Mouse (Mus musculus) hindbrain, postnatal 0 days (tissue): ENCODE measurements around the gene Nkpd1. TPM values are rescaled to one million over a fixed set of nuclear protein-coding genes. Genes with fewer than 3 reads are reported as not detected.

Experiments used
- ATAC-seq: fragments of 200-750 bp; cut with Nextera tagmentation; 2 replicates; pipeline ENCODE4 v1.8.0; 2017; ENCODE audit warnings: mild to moderate bottlenecking, moderate TSS enrichment, moderate library complexity
- DNase-seq: peaks from one replicate; pipeline ENCODE4 v3.0.0-alpha.2; 2015; ENCODE audit warnings: low spot score
- H3K27ac ChIP-seq: fragments of 300-500 bp; sonication (generic); 2 replicates; pipeline ENCODE4 v1.5.1; 2014; ENCODE audit warnings: mild to moderate bottlenecking
- H3K27me3 ChIP-seq: fragments of 300-500 bp; sonication (generic); 2 replicates; pipeline ENCODE4 v1.6.1; 2014; ENCODE audit warnings: low read length, mixed read lengths; ENCODE audit not compliant: insufficient read depth
- H3K36me3 ChIP-seq: fragments of 300-500 bp; sonication (generic); 2 replicates; pipeline ENCODE4 v1.6.1; 2014; ENCODE audit warnings: low read length, mixed read lengths; ENCODE audit not compliant: insufficient read depth
- H3K4me1 ChIP-seq: fragments of 300-500 bp; sonication (generic); 2 replicates; pipeline ENCODE4 v1.6.1; 2014; ENCODE audit warnings: antibody characterized with exemption, low read length, mixed read lengths; ENCODE audit not compliant: insufficient read depth
- H3K4me2 ChIP-seq: fragments of 300-500 bp; sonication (generic); 2 replicates; pipeline ENCODE4 v1.6.1; 2014; ENCODE audit warnings: low read depth, mild to moderate bottlenecking, low read length, moderate library complexity, mixed read lengths
- H3K4me3 ChIP-seq: fragments of 300-500 bp; sonication (generic); 2 replicates; pipeline ENCODE4 v1.5.1; 2014; ENCODE audit warnings: low read length
- H3K9ac ChIP-seq: fragments of 300-500 bp; sonication (generic); replicated peaks from 2 replicates; pipeline ENCODE4 v1.6.1; 2014; ENCODE audit warnings: mild to moderate bottlenecking, low read length, moderate library complexity, mixed read lengths
- H3K9me3 ChIP-seq: fragments of 300-500 bp; sonication (generic); 2 replicates; pipeline ENCODE4 v1.6.1; 2016; ENCODE audit warnings: low read length, mixed read lengths
- CTCF ChIP-seq: IDR thresholded peaks from 2 replicates; pipeline ENCODE4 v1.5.1; 2016; ENCODE audit warnings: antibody characterized with exemption, control low read depth, low read depth
- WGBS: fragments of 180-500 bp; shearing (Covaris S2); extraction: QIAGEN DNeasy Blood & Tissue Kit; methylation state at CpG from one replicate; pipeline ENCODE4 v1.1.7; 2014; 5-methylcytosine and 5-hydroxymethylcytosine counted together
- polyA plus RNA-seq: library from polyadenylated mRNA; unstranded; fragments of >200 nt; fragmentation: Nextera tagmentation; extraction: Ambion mirVana; gene quantifications from 2 replicates; pipeline ENCODE4 v1.2.1, GENCODE M21; 2015
- total RNA-seq: library from RNA; depleted of rRNA; stranded (reverse); fragments of >200 nt; gene quantifications from 2 replicates; pipeline ENCODE4 v1.2.3, GENCODE M21; 2014

Gene Nkpd1
- total and polyA plus RNA-seq, 2 experiments from 2014 or later: 1.3 to 4.4 TPM

GRCm38 (mm10) chr7:19562643-19563410, 45.2 kb downstream of the Nkpd1 start, which contains the start of gene Ppp1r37:
TSS of gene Ppp1r37 (minus strand) at chr7:19563076.
- peak within 1 kb of the TSS; percentile 85 for H3K27ac ChIP-seq
- H3K4me3 ChIP-seq: peak within 1 kb of the TSS; percentile 90
- H3K27me3 ChIP-seq: no peaks in the 10 kb centered on the region
- peaks cover 29% of the 10 kb centered on the region for H3K4me1 ChIP-seq
- peaks cover 12% of the 10 kb centered on the region for H3K36me3 ChIP-seq
- 3% methylated on average over 19 of the region's 19 CpGs for WGBS
- H3K9me3 ChIP-seq: no peaks in the 10 kb centered on the region
- TF ChIP-seq CTCF: no peak
- ATAC-seq (peak; percentile 42), DNase-seq (peak; percentile 75)
- H3K9ac ChIP-seq: peak within 1 kb of the TSS; percentile 97
- peak within 1 kb of the TSS; percentile 96 for H3K4me2 ChIP-seq

DNA sequence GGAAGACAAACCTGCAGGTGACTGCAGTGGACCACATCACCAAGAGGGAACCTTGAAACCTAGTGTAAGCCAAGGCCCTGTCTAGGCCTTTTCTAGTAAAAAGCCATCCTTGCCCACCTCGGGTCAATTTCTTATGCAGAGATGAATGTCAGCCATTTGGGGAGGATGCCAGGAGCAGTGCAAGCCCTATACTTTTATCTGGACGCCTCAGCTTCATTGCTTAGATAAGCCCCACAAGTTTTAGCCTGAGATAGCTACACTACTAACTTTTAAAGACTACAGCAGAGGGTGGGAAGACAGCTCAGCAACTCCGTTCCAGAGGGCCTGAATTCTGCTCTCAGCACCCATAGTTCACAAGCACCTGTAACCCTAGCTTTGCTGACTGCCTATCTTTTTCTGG, 46.2 kb downstream of the Nkpd1 start:
- Histone ChIP-seq H3K9me3 (no peaks in the 10 kb centered on the region), H3K27ac (peak overlapping the region; percentile 85; the same call in 1 of the 2 replicates), H3K36me3 (peaks cover 14% of the 10 kb centered on the region), H3K4me3 (no peak overlapping the region), H3K4me1 (peaks cover 19% of the 10 kb centered on the region), H3K27me3 (no peaks in the 10 kb centered on the region), H3K4me2 (no peak overlapping the region), H3K9ac (no peak overlapping the region)
- ATAC-seq (no peak), DNase-seq (no peak)
- no peak for TF ChIP-seq CTCF
- 92% methylated on average over 3 of the region's 3 CpGs for WGBS

DNA sequence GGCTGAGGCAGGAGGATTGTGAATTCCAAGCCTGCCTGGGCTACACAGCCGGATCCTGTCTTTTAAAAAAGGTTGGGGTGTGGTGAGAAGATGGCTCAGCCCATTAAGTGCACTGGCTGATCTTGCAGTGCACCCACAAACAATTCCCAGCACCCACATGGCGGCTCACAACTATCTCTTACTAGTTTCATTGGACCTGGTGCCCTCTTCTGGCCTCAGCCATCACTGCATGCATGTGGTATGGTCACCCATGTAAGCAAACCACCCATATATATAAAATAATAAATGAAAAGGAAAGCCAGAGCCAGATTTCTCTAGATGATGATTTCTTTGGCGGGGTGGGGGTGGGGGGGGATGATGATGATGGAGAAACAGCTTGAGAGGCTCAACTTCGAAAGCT, 46.8 kb downstream of the Nkpd1 start:
- no peaks in the 10 kb centered on the region for H3K27me3 ChIP-seq
- 92% methylated on average over 4 of the region's 4 CpGs for WGBS
- no peak for ATAC-seq
- H3K4me2 ChIP-seq: no peak overlapping the region
- no peak overlapping the region for H3K4me3 ChIP-seq
- H3K9ac ChIP-seq: no peak overlapping the region
- no peak overlapping the region for H3K27ac ChIP-seq
- TF ChIP-seq CTCF: peak; percentile 31; the same call in 1 of the 2 replicates
- no peak for DNase-seq
- no peaks in the 10 kb centered on the region for H3K9me3 ChIP-seq
- H3K36me3 ChIP-seq: peaks cover 19% of the 10 kb centered on the region
- H3K4me1 ChIP-seq: peaks cover 13% of the 10 kb centered on the region

- ATAC-seq: no peak
- DNase-seq: no peak
- Histone ChIP-seq H3K27me3 (no peaks in the 10 kb centered on the region), H3K27ac (no peak overlapping the region), H3K36me3 (peaks cover 23% of the 10 kb centered on the region), H3K4me2 (no peak overlapping the region), H3K4me1 (no peaks in the 10 kb centered on the region; the same call in 1 of the 2 replicates), H3K9ac (no peak overlapping the region), H3K9me3 (no peaks in the 10 kb centered on the region), H3K4me3 (no peak overlapping the region)
- 95% methylated on average over 2 of the region's 2 CpGs for WGBS
- no peak for TF ChIP-seq CTCF
Observed at GRCm38 (mm10) chr7:19565803-19566202, 48.2 kb downstream of the Nkpd1 start.

- no peak for ATAC-seq
- no peak for TF ChIP-seq CTCF
- Histone ChIP-seq H3K27ac (no peak overlapping the region), H3K27me3 (no peaks in the 10 kb centered on the region), H3K9ac (no peak overlapping the region), H3K4me1 (peaks cover 3% of the 10 kb centered on the region; the same call in 1 of the 2 replicates), H3K4me2 (no peak overlapping the region), H3K9me3 (no peaks in the 10 kb centered on the region), H3K4me3 (no peak overlapping the region), H3K36me3 (peaks cover 23% of the 10 kb centered on the region)
- 90% methylated on average over 8 of the region's 8 CpGs for WGBS
- no peak for DNase-seq
Observed at GRCm38 (mm10) chr7:19567426-19567825, 49.8 kb downstream of the Nkpd1 start.

DNA sequence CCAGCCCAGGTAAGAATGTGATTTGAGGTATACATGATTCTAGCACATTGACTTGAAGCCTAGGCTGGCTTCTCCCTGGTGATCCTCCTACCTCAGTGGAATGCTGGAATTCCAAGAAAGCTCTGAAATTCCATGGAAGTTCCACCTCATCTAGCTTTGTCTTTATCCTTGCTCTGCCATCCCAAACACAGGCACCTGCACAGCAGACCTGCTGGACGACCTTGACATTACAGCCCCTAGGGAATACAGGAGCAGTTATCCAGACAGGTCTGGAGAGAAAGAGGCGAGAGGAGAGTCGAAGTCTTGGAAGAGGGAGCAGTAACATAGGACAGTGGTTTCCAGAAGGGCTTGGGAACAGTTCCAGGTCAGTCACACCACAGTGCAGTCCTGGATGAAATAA, 52.0 kb downstream of the Nkpd1 start:
- H3K9me3 ChIP-seq: no peaks in the 10 kb centered on the region
- H3K9ac ChIP-seq: no peak overlapping the region
- DNase-seq (no peak), ATAC-seq (no peak)
- 85% methylated on average over 3 of the region's 3 CpGs for WGBS
- no peak overlapping the region for H3K27ac ChIP-seq
- H3K36me3 ChIP-seq: peaks cover 18% of the 10 kb centered on the region
- no peak for TF ChIP-seq CTCF
- no peaks in the 10 kb centered on the region for H3K27me3 ChIP-seq
- no peak overlapping the region for H3K4me3 ChIP-seq
- H3K4me1 ChIP-seq: peaks cover 6% of the 10 kb centered on the region; the same call in 1 of the 2 replicates
- no peak overlapping the region for H3K4me2 ChIP-seq
